7 mouse cellular contexts compared by ENCODE assay signal in the genomic region with DNA sequence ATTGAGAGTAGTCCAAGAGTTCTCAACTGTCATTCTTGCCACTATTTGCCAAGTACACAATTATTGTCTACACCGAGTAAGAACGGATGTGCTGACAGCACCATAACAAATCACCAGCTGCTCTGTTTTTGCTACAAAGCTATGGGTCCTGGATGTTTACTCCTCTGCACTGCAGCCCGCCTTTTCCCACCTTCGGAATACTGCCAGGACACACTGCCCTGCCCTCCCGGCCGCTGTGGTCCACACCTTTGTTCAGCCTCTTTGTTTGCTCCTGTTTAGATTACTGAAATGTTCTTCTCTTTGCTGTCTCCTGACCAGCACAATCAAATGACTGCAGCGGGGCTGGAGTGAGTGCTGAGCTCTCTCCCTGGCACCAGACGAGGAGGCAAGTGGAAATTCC. TPM values are rescaled to one million over a fixed set of nuclear protein-coding genes. Genes with fewer than 3 reads are reported as not detected.
DNase-seq lines count a peak whose midpoint lies in the region; ATAC-seq lines count a peak whose summit lies in the region.

No protein-coding gene starts in this region.

- no peaks in the 10 kb centered on the region for H3K27me3 ChIP-seq in liver, embryonic 12.5 days (replicated peaks)
- H3K27me3 ChIP-seq in heart, embryonic 15.5 days, result no peaks in the 10 kb centered on the region
- no peaks in the 10 kb centered on the region for H3K27me3 ChIP-seq in stomach, embryonic 16.5 days (ENCODE audit: control insufficient read depth, insufficient read depth, low read length)

- WGBS in liver, embryonic 12.5 days (ENCODE audit: insufficient replicate concordance), result 71% methylated on average over 8 of the region's 8 CpGs
- WGBS in heart, embryonic 15.5 days, result 58% methylated on average over 8 of the region's 8 CpGs
- WGBS in stomach, embryonic 16.5 days, result 36% methylated on average over 8 of the region's 8 CpGs

- DNase-seq in liver, result no peak
- DNase-seq in kidney, postnatal 36 days, result peak; percentile 58 to 66
- no peak for DNase-seq in thymus, adult 18-20 months
- no peak for DNase-seq in thymus, postnatal 0 days (ENCODE audit: low spot score)

- no peak overlapping the region for H3K4me3 ChIP-seq in liver, embryonic 12.5 days
- no peak overlapping the region for H3K4me3 ChIP-seq in heart, embryonic 15.5 days
- H3K4me3 ChIP-seq in stomach, embryonic 16.5 days (replicated peaks; ENCODE audit: low read length), result no peak overlapping the region

- no peak overlapping the region for H3K9ac ChIP-seq in liver, embryonic 12.5 days
- no peak overlapping the region for H3K9ac ChIP-seq in heart, embryonic 15.5 days
- H3K9ac ChIP-seq in stomach, embryonic 16.5 days (ENCODE audit: low read length), result no peak overlapping the region

- H3K4me2 ChIP-seq in liver, embryonic 12.5 days, result no peak overlapping the region
- H3K4me2 ChIP-seq in heart, embryonic 15.5 days, result no peak overlapping the region
- H3K4me2 ChIP-seq in stomach, embryonic 16.5 days (ENCODE audit: low read depth, low read length), result no peak overlapping the region

- no peak for ATAC-seq in liver, embryonic 12.5 days
- 0 out of 2 replicates have a peak, but pooled peaks have one; percentile 35 for ATAC-seq in heart, embryonic 15.5 days (replicated peaks; ENCODE audit: insufficient number of reproducible peaks, insufficient read depth, low FRiP score, low read depth)
- no peak for ATAC-seq in stomach, embryonic 16.5 days (ENCODE audit: insufficient read depth, low FRiP score)

- H3K36me3 ChIP-seq in liver, embryonic 12.5 days, result peaks cover 92% of the 10 kb centered on the region
- H3K36me3 ChIP-seq in heart, embryonic 15.5 days, result peaks cover 50% of the 10 kb centered on the region
- H3K36me3 ChIP-seq in stomach, embryonic 16.5 days (ENCODE audit: control insufficient read depth, insufficient read depth, low read length), result peaks cover 15% of the 10 kb centered on the region

- H3K4me1 ChIP-seq in liver, embryonic 12.5 days, result no peaks in the 10 kb centered on the region
- no peaks in the 10 kb centered on the region; the same call in 1 of the 2 replicates for H3K4me1 ChIP-seq in heart, embryonic 15.5 days (replicated peaks)
- H3K4me1 ChIP-seq in stomach, embryonic 16.5 days (ENCODE audit: control insufficient read depth, insufficient read depth, low read length), result peaks cover 4% of the 10 kb centered on the region; the same call in 1 of the 2 replicates

- H3K9me3 ChIP-seq in liver, embryonic 12.5 days (replicated peaks), result no peaks in the 10 kb centered on the region
- H3K9me3 ChIP-seq in heart, embryonic 15.5 days (replicated peaks), result no peaks in the 10 kb centered on the region
- no peaks in the 10 kb centered on the region for H3K9me3 ChIP-seq in stomach, embryonic 16.5 days (replicated peaks; ENCODE audit: control insufficient read depth, low read length)

- H3K27ac ChIP-seq in liver, embryonic 12.5 days, result 0 out of 2 replicates have a peak overlapping the region, but pooled peaks have one; percentile 13
- peak overlapping the region; percentile 78 for H3K27ac ChIP-seq in heart, embryonic 15.5 days
- peak overlapping the region; percentile 58 for H3K27ac ChIP-seq in stomach, embryonic 16.5 days (ENCODE audit: low read length)

RNA-seq across cellular contexts. Expression of gene Chac1, which starts 57.2 kb away (rescaled TPM):
- polyA plus RNA-seq in liver, embryonic 12.5 days (2016; fragmentation: Nextera tagmentation; extraction: Ambion mirVana), result 1.0 and 1.4 TPM in 2 replicates
- polyA plus RNA-seq in heart, embryonic 15.5 days (2015; fragmentation: Nextera tagmentation; extraction: Ambion mirVana), result 0.63 and 0.76 TPM in 2 replicates
- 1.5 and 2.4 TPM in 2 replicates for polyA plus RNA-seq in stomach, embryonic 16.5 days (2015; fragmentation: Nextera tagmentation; extraction: Ambion mirVana)
- polyA plus RNA-seq in thymus, postnatal 0 days (2015; fragmentation: Nextera tagmentation; extraction: Ambion mirVana), result 0.13 and 0.30 TPM in 2 replicates

Comparison
In these comparisons a context has a peak if more than half of its experiments do, and no peak if none do; other contexts are left out.
1. H3K27ac ChIP-seq: peak in every context shown above with its lines; median percentile 78 in heart, embryonic 15.5 days; 58 in stomach, embryonic 16.5 days; 13 in liver, embryonic 12.5 days.
2. DNase-seq: peak in kidney, postnatal 36 days (2 of 2); none in liver (single experiment), thymus, adult 18-20 months (0 of 2) and thymus, postnatal 0 days (single experiment).